ENCODE assay signal across 18 mouse cellular contexts in genomic region chr2:25115442-25115841, GRCm38 (mm10). TPM values are rescaled to one million over a fixed set of nuclear protein-coding genes. Genes with fewer than 3 reads are reported as not detected.
A peak's percentile ranks its signal among the peaks of the same experiment; 100 is the strongest.
DNase-seq lines count a peak whose midpoint lies in the region; ATAC-seq lines count a peak whose summit lies in the region.
"Had no signal": no experiment of that assay in that cellular context is flagged by ENCODE, and none has a peak within 500 bp of the region (broad histone marks: within the 10 kb centered on the region; RNA-seq: fewer than 3 reads in every experiment).

No protein-coding gene starts in this region.

- peaks cover 60% of the 10 kb centered on the region for H3K4me1 ChIP-seq in megakaryocyte, embryonic 14.5 days
- H3K4me1 ChIP-seq: embryonic facial prominence, embryonic 15.5 days had no signal

- no peaks in the 10 kb centered on the region; the same call in 1 of the 2 replicates for H3K9me3 ChIP-seq in megakaryocyte, embryonic 14.5 days
- H3K9me3 ChIP-seq: embryonic facial prominence, embryonic 15.5 days; neural tube, embryonic 13.5 days had no signal

- H3K36me3 ChIP-seq in megakaryocyte, embryonic 14.5 days (replicated peaks; ENCODE audit: low read length) = no peaks in the 10 kb centered on the region
- H3K36me3 ChIP-seq: embryonic facial prominence, embryonic 15.5 days; neural tube, embryonic 13.5 days had no signal

- H3K27me3 ChIP-seq in megakaryocyte, embryonic 14.5 days (replicated peaks) = no peaks in the 10 kb centered on the region
- H3K27me3 ChIP-seq: embryonic facial prominence, embryonic 15.5 days; neural tube, embryonic 13.5 days had no signal

- DNase-seq in 3T3-L1 (ENCODE audit: low read depth, low spot score) (peak; percentile 16), A20 (ENCODE audit: low read depth, low spot score) (peak; percentile 24)
- DNase-seq in spleen, adult 18-20 months = no peak
- DNase-seq in ovary, postnatal 36 days (ENCODE audit: low spot score) = no peak
- no peak for DNase-seq in thymus, postnatal 25 days
- DNase-seq: adrenal gland, postnatal 36 days; cerebellum, adult 11-12 months; forebrain, postnatal 0 days; layer of hippocampus, adult 9-11 months; midbrain, embryonic 14.5 days had no signal

- H3K4me3 ChIP-seq in megakaryocyte, embryonic 14.5 days (replicated peaks) = peak overlapping the region; percentile 26
- H3K4me3 ChIP-seq: embryonic facial prominence, embryonic 15.5 days; neural tube, embryonic 13.5 days had no signal

- peak; percentile 47 for ATAC-seq in erythroid progenitor cell, adult 5-6 weeks (replicated peaks; ENCODE audit: low FRiP score, poor library complexity, severe bottlenecking)
- ATAC-seq: forebrain, postnatal 0 days; hindbrain, embryonic 16.5 days had no signal

RNA-seq across cellular contexts. Expression of gene Noxa1, which starts 20.5 kb away (rescaled TPM):
- not detected in 2 replicates for total RNA-seq in erythroid progenitor cell, adult 5-6 weeks (2015; ENCODE audit: low replicate concordance)
- not detected in 2 replicates for total RNA-seq in erythroid progenitor cell, adult 5-6 weeks (2017; ENCODE audit: low replicate concordance)
- not detected in 2 replicates for polyA plus RNA-seq in megakaryocyte, embryonic 14.5 days (2012; ENCODE audit: insufficient read depth, low replicate concordance)
- total RNA-seq: adrenal gland, postnatal 36 days; forebrain, postnatal 0 days; gastrocnemius, postnatal 4 days; left cerebral cortex, postnatal 36 days had no signal
- polyA plus RNA-seq: forebrain, postnatal 0 days; heart, postnatal 0 days; hindbrain, embryonic 16.5 days; midbrain, embryonic 14.5 days; neural tube, embryonic 13.5 days had no signal

RNA-seq across cellular contexts. Expression of gene Entpd8, which starts 35.3 kb away (rescaled TPM):
- not detected in 2 replicates for total RNA-seq in erythroid progenitor cell, adult 5-6 weeks (2015; ENCODE audit: low replicate concordance)
- not detected in 2 replicates for total RNA-seq in erythroid progenitor cell, adult 5-6 weeks (2017; ENCODE audit: low replicate concordance)
- polyA plus RNA-seq in megakaryocyte, embryonic 14.5 days (2012; ENCODE audit: insufficient read depth, low replicate concordance) = not detected in 2 replicates
- total RNA-seq: adrenal gland, postnatal 36 days; forebrain, postnatal 0 days; gastrocnemius, postnatal 4 days; left cerebral cortex, postnatal 36 days had no signal
- polyA plus RNA-seq: embryonic facial prominence, embryonic 15.5 days; forebrain, postnatal 0 days; heart, postnatal 0 days; hindbrain, embryonic 16.5 days; midbrain, embryonic 14.5 days; neural tube, embryonic 13.5 days had no signal

Comparison
In these comparisons a context has a peak if more than half of its experiments do, and no peak if none do; other contexts are left out.
1. DNase-seq: peak in 3T3-L1 (single experiment) and A20 (single experiment); none in spleen, adult 18-20 months (0 of 2), ovary, postnatal 36 days (single experiment) and thymus, postnatal 25 days (single experiment).